Comparison of ENCODE assay signal across 13 mouse cellular contexts in genomic region chr9:102138671-102139070, GRCm38 (mm10).
DNase-seq lines count a peak whose midpoint lies in the region; ATAC-seq and TF ChIP-seq lines count a peak whose summit lies in the region.
"Had no signal": no experiment of that assay in that cellular context is flagged by ENCODE, and none has a peak within 500 bp of the region (broad histone marks: within the 10 kb centered on the region; RNA-seq: fewer than 3 reads in every experiment).

No protein-coding gene starts in this region.

- H3K4me3 ChIP-seq in gastrocnemius, adult 2 months = no peak overlapping the region
- H3K4me3 ChIP-seq: limb, embryonic 12.5 days had no signal

- DNase-seq in heart, adult 11 months = peak; percentile 19
- DNase-seq in heart, postnatal 4 days = no peak
- peak; percentile 87 for DNase-seq in brain, adult 2 months (ENCODE audit: low read depth, low spot score)
- peak; percentile 60 to 75 for DNase-seq in frontal cortex, postnatal 36 days (ENCODE audit: low spot score in 2 of 2)
- peak; percentile 45 to 92 for DNase-seq in left cerebral cortex, postnatal 25 days (ENCODE audit: low spot score in 2 of 2)
- no peak for DNase-seq in T-cell, adult 2 months (ENCODE audit: low spot score)
- no peak for DNase-seq in gastrocnemius, adult 2 months
- DNase-seq: kidney, adult 2 months; liver, postnatal 0 days; retina, postnatal 1 day; thymus, postnatal 36 days had no signal

- no peak overlapping the region for H3K27ac ChIP-seq in gastrocnemius, adult 2 months
- H3K27ac ChIP-seq: limb, embryonic 12.5 days had no signal

- intact Hi-C loops in left cerebral cortex, postnatal 25 days (cut with DNase I) = loop anchor here (1.0 to 2.0 kb wide), 2 partner anchors 216 to 295 kb away; partner anchors contain the start of gene Ephb1
- intact Hi-C loops in gastrocnemius, adult 2 months (cut with DNase I) = no loop called here

- no peak for TF ChIP-seq CTCF in gastrocnemius, adult 2 months (IDR thresholded peaks at IDR 0.05)

- ATAC-seq in megakaryocyte, adult 5-6 weeks (ENCODE audit: poor library complexity, severe bottlenecking) = no peak
- ATAC-seq: liver, postnatal 0 days had no signal

Comparison
In these comparisons a context has a peak if more than half of its experiments do, and no peak if none do; other contexts are left out.
1. DNase-seq: peak in heart, adult 11 months (single experiment), brain, adult 2 months (single experiment), frontal cortex, postnatal 36 days (2 of 2) and left cerebral cortex, postnatal 25 days (2 of 2); none in heart, postnatal 4 days (single experiment), T-cell, adult 2 months (single experiment) and gastrocnemius, adult 2 months (single experiment).